Mouse (Mus musculus) thymus, adult 2 months (tissue): Measurements from ENCODE around the gene Tmed9. TPM values are rescaled to one million over a fixed set of nuclear protein-coding genes. Genes with fewer than 3 reads are reported as not detected.

Experiments used
- DNase-seq: peaks from one replicate; pipeline ENCODE4 v3.0.0; 2021
- H3K27ac ChIP-seq: fragments of 200-500 bp; 2 replicates; pipeline ENCODE4 v1.5.1; 2012; ENCODE audit warnings: low read length, control low read depth; ENCODE audit not compliant: control insufficient read depth, insufficient read depth
- H3K27me3 ChIP-seq: fragments of 200-500 bp; 2 replicates; pipeline ENCODE4 v1.6.1; 2012; ENCODE audit warnings: mild to moderate bottlenecking, low read length, moderate library complexity, mixed read lengths; ENCODE audit not compliant: control insufficient read depth, insufficient read depth
- H3K36me3 ChIP-seq: fragments of 200-500 bp; 2 replicates; pipeline ENCODE4 v1.6.1; 2012; ENCODE audit warnings: mild to moderate bottlenecking, low read length, moderate library complexity; ENCODE audit not compliant: control insufficient read depth, insufficient read depth
- H3K4me1 ChIP-seq: fragments of 200-500 bp; replicated peaks from 2 replicates; pipeline ENCODE4 v1.6.1; 2012; ENCODE audit warnings: low read length; ENCODE audit not compliant: control insufficient read depth, insufficient read depth
- H3K4me3 ChIP-seq: fragments of 200-500 bp; 2 replicates; pipeline ENCODE4 v1.5.1; 2012; ENCODE audit warnings: mild to moderate bottlenecking, low read length, control low read depth, moderate library complexity; ENCODE audit not compliant: control insufficient read depth, insufficient read depth
- CTCF ChIP-seq: fragments of 200-500 bp; IDR thresholded peaks from 2 replicates; pipeline ENCODE4 v1.5.1; 2012; ENCODE audit warnings: mild to moderate bottlenecking, control low read depth, low read length, moderate library complexity, borderline replicate concordance; ENCODE audit not compliant: control insufficient read depth, poor library complexity, insufficient read depth; ENCODE audit errors: extremely low read depth
- POLR2A ChIP-seq: fragments of 200-500 bp; IDR thresholded peaks from 2 replicates; pipeline ENCODE4 v1.6.1; 2012; ENCODE audit warnings: mild to moderate bottlenecking, low read length, control low read depth, moderate library complexity; ENCODE audit not compliant: control insufficient read depth, poor library complexity, insufficient read depth; ENCODE audit errors: extremely low read depth
- WGBS: fragments of 180-500 bp; shearing (Covaris S2); methylation state at CpG from one replicate; pipeline ENCODE4 v1.1.7; 2018; 5-methylcytosine and 5-hydroxymethylcytosine counted together
- polyA plus RNA-seq: library from polyadenylated mRNA; depleted of rRNA; stranded (reverse); fragments of >200 nt; gene quantifications from 2 replicates; pipeline ENCODE4 v1.2.3, GENCODE M21; 2012; rRNA removed

Gene Tmed9
- 73.4 and 76.8 TPM in 2 replicates for polyA plus RNA-seq

DNA sequence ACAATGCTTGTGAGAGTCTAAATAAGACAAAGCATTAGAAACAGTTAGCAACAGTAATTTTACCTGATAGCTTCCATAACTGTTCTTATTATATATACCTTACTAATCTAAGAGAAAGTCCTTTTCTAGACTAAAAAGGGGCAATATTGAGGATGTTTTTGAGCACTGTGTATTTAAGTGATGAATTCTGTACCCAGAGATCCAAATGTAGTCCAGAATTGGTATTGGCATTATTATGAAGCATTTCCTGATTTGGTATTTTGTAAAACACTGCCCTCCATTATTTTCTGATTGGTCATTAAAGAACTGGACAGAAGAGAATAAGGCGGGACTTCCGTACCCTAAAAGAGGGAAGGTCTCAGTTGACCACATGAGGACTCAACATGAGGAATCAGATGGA, at the start of gene Tmed9:
Gene Tmed9 (plus strand): TSS at position 301 of the 400 bp plus-strand sequence.
- no peak for DNase-seq
- Histone ChIP-seq H3K4me3 (no peak within 1 kb of the TSS), H3K27ac (no peak within 1 kb of the TSS), H3K36me3 (no peaks in the 10 kb centered on the region), H3K27me3 (no peaks in the 10 kb centered on the region), H3K4me1 (peaks cover 14% of the 10 kb centered on the region)
- TF ChIP-seq POLR2A (no peak), CTCF (no peak)
- WGBS: 96% methylated on average over 2 of the region's 2 CpGs

DNA sequence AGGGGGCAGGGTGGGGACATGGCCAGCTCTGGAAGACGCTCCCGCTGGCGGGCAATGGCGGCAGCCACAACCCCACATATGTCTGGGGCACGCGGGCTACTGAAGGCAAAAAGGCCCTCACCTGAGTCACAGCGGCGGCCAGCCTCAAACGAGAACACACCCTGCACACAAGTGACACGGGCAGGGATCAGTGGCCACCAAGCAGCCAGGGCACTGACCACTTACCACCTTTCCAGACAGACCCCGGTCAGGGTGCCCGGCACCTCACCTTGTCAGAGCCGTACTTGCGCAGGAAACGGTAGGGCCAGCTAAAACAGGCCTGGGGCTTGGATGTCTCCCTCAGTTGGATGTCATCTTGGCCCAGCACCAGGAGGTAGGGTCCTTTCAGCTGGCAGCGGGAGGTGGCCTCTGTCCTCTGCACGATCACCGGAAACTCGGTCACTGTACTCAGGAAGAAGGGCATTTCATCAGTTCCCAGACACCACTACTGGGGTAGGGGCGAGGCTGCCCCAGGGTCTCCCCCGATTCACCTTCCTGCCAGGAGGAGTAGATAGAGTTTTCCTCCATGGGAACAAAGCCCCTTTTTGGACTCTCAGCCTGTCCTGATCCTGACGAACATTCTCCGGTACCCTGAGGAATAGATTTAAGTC, 49.5 kb upstream of the Tmed9 start:
- H3K27ac ChIP-seq: no peak overlapping the region
- no peak for DNase-seq
- no peak overlapping the region for H3K4me3 ChIP-seq
- 97% methylated on average over 23 of the region's 23 CpGs for WGBS
- no peaks in the 10 kb centered on the region for H3K27me3 ChIP-seq
- no peaks in the 10 kb centered on the region for H3K36me3 ChIP-seq
- H3K4me1 ChIP-seq: peaks cover 6% of the 10 kb centered on the region; the same call in 1 of the 2 replicates
- TF ChIP-seq CTCF: no peak
- TF ChIP-seq POLR2A: no peak

DNA sequence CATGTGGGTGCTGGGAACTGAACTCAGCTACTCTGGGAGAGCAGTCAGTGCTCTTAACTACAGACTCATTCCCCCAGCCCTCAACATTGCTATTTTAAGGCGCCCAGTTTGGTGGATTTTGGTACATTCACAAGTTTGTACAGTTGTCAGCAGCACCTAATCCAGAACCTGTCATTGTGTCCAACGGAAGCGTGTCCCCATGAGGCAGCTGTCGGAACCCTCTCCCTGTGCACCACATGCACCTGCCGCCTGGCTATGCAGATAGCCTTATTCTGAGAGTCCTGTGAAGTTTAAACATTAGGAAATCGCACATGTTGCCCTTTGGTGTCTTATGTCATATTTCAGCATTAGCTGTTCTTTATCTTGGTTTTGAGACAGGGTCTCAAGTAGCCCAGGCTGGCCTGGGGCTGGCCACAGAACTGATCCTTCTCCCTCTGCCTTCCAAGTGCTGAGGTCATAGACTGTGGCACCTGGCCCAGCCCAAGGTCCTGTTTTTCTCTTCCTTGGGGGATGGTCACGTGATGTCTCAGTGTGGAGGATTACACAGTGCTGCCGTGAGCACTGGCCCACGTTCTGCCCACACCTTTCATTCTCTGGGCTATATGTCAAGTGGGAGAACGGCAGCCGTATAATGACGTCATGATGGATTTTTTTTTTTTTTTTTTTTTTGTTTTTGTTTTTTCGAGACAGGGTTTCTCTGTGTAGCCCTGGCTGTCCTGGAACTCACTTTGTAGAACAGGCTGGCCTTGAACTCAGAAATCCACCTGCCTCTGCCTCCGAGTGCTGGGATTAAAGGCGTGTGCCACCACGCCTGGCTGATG, 47.6 kb upstream of the Tmed9 start:
- no peaks in the 10 kb centered on the region for H3K27me3 ChIP-seq
- no peak for DNase-seq
- H3K4me1 ChIP-seq: peaks cover 6% of the 10 kb centered on the region; the same call in 1 of the 2 replicates
- H3K27ac ChIP-seq: no peak overlapping the region
- no peak for TF ChIP-seq CTCF
- no peak for TF ChIP-seq POLR2A
- WGBS: 71% methylated on average over 16 of the region's 16 CpGs
- H3K4me3 ChIP-seq: no peak overlapping the region
- peaks cover 10% of the 10 kb centered on the region for H3K36me3 ChIP-seq

DNA sequence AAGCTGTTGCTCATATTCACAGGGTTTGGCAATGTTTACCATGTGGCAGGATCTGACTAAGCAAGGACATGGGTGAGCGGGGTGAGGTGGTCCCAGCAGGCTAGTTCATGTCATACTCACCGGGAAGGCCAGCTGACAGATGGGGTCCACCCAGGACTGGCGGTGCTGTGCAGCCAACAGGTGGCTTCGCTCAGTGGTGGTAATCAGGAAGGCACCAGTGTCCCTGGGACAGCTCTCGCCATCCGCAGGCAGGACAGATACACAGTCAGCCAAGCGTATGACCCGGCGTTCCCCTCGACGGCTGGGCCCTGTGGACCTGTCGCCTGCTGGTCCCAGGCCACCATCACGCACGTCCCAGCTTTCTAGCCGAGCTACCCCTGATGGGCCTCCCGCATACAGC, 46.3 kb upstream of the Tmed9 start:
- no peak for DNase-seq
- no peak overlapping the region for H3K27ac ChIP-seq
- 94% methylated on average over 16 of the region's 16 CpGs for WGBS

DNA sequence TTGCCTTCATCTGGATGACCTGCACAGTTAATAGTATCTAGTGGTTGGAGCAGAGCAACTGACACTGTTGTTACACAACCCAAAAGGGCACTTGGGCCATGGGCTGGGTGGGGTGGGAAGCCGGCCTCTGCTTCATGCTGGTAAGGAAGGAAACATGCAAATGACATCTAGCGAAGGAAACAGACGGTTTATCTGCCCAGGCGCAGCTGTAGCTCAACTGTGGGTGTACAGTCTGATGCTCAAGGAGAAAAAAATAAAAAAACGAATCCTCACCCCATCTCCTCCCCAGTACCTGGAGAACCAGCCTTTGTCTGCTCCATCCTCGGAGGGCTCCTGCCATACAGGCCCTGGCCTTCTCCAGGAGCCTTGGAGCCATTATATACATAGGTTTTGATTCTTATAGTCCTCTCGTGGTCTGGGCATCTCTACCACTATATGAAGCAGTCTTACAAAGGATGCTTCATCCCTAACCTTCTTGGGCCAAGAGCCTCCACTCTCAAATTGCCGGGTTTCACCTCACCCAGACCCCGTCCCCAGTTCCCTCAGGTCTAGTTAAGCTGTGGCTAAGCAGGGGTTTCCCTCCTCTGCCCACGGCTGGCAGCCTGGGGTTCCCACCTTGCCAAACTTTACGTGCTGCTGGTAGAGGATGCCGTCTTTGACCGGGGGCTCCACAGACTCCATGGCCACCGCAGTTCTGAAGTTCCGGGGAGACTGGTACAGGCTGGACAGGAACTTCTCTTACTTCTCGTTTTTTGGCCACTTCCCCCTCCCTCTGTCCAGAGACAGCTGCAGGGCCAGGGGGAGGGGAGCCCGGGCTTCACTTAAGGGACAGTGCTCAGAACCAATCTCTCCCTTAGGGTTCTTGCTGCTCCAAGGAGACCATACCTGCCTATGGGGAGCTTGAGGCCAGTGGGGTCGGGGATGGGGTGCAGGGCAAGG, 45.4 kb upstream of the Tmed9 start:
- no peak overlapping the region for H3K4me3 ChIP-seq
- peaks cover 15% of the 10 kb centered on the region for H3K36me3 ChIP-seq
- 15% methylated on average over 18 of the region's 18 CpGs for WGBS
- DNase-seq: no peak
- peaks cover 6% of the 10 kb centered on the region; the same call in 1 of the 2 replicates for H3K4me1 ChIP-seq
- TF ChIP-seq POLR2A: no peak
- TF ChIP-seq CTCF: no peak
- H3K27me3 ChIP-seq: no peaks in the 10 kb centered on the region
- no peak overlapping the region for H3K27ac ChIP-seq

More for the DNA sequence above, 46.3 kb upstream of the Tmed9 start:
- Histone ChIP-seq H3K4me1 (peaks cover 6% of the 10 kb centered on the region; the same call in 1 of the 2 replicates), H3K4me3 (no peak overlapping the region), H3K27me3 (no peaks in the 10 kb centered on the region), H3K36me3 (peaks cover 15% of the 10 kb centered on the region)
- no peak for TF ChIP-seq POLR2A
- TF ChIP-seq CTCF: no peak

DNA sequence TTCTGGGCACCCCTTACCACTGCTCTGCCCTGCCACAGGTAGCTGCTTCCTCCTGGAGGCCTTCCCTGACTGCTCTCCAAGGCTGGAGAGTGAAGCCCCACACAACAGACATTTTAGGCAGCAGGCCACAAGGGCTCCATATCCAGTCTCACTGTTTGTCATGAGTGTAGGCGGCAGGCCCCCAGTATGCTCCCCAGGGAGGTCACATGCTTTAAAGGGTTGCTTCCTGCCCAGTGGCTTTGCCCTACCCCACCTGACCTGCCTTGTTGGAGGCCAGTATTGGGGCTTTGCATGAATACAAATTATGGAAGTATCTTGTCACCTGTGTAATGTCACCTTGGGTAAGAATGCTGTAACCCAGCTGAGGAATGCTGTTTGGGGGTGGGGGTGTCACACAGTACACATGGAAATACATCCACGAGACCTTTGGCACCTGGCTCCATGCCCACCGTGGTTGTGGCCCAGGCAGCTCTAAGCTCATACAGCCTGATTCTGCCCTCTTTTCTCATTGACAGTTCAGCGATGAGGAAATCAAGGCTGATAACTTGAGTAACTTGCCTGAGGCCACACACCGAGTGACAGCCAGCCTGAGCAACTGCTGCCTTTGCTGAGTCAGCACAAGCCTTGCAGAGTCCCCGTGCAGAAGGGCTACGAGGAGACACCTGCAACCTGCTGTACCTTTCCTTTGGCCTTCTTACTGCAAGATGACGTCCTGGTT, 44.2 kb upstream of the Tmed9 start, which contains the start of gene Dok3:
Gene Dok3 (minus strand): TSS at position 99 of the 718 bp plus-strand sequence.
- Histone ChIP-seq H3K36me3 (peaks cover 15% of the 10 kb centered on the region), H3K27me3 (no peaks in the 10 kb centered on the region), H3K27ac (peak within 1 kb of the TSS; percentile 11; the same call in 1 of the 2 replicates), H3K4me3 (no peak within 1 kb of the TSS), H3K4me1 (peaks cover 6% of the 10 kb centered on the region; the same call in 1 of the 2 replicates)
- DNase-seq: no peak
- TF ChIP-seq POLR2A: no peak
- no peak for TF ChIP-seq CTCF
- 39% methylated on average over 8 of the region's 8 CpGs for WGBS
